Mouse (Mus musculus) induced T-regulatory cell, adult 2 months (primary cell): Measurements from ENCODE around the gene Tmco3.
"Not testable (repeated sequence)": the region's sequence is repeated elsewhere in the genome, so short reads cannot be mapped to it uniquely, and the experiment has no call there.

Source experiments
- DNase-seq: peaks from one replicate; pipeline ENCODE4 v3.0.0-alpha.2; 2012; ENCODE audit warnings: low read depth

Gene Tmco3

GRCm38 (mm10) chr8:13306309-13306909, 18.4 kb downstream of the Tmco3 start:
- no peak for DNase-seq

- DNase-seq = no peak
Measured at GRCm38 (mm10) chr8:13306916-13307315, 18.9 kb downstream of the Tmco3 start.

- DNase-seq = no peak
Measured at GRCm38 (mm10) chr8:13314922-13315321, 26.9 kb downstream of the Tmco3 start.

GRCm38 (mm10) chr8:13316671-13317070, 28.7 kb downstream of the Tmco3 start:
- no peak for DNase-seq

GRCm38 (mm10) chr8:13326598-13326997, 38.6 kb downstream of the Tmco3 start:
- DNase-seq = peak; percentile 37

- peak; percentile 37 for DNase-seq
Measured at GRCm38 (mm10) chr8:13334671-13335070, 46.7 kb downstream of the Tmco3 start.

- not testable (repeated sequence) for DNase-seq
Measured at GRCm38 (mm10) chr8:13337245-13337644, 49.3 kb downstream of the Tmco3 start.

GRCm38 (mm10) chr8:13337678-13338077, 49.7 kb downstream of the Tmco3 start:
- DNase-seq = no peak

- peak; percentile 88 for DNase-seq
Measured at GRCm38 (mm10) chr8:13338255-13338860, 50.4 kb downstream of the Tmco3 start, which contains the start of gene Tfdp1. TSS of gene Tfdp1 (plus strand) at chr8:13338751.

GRCm38 (mm10) chr8:13338901-13339645, 51.1 kb downstream of the Tmco3 start:
- DNase-seq = peak; percentile 59

- DNase-seq = no peak
Measured at GRCm38 (mm10) chr8:13339646-13339990, 51.6 kb downstream of the Tmco3 start.

GRCm38 (mm10) chr8:13340650-13341049, 52.7 kb downstream of the Tmco3 start:
- no peak for DNase-seq

GRCm38 (mm10) chr8:13342340-13342739, 54.4 kb downstream of the Tmco3 start:
- DNase-seq = no peak

GRCm38 (mm10) chr8:13343134-13343533, 55.1 kb downstream of the Tmco3 start:
- DNase-seq = no peak

- DNase-seq = no peak
Measured at GRCm38 (mm10) chr8:13350052-13350451, 62.1 kb downstream of the Tmco3 start.

GRCm38 (mm10) chr8:13351593-13351992, 63.6 kb downstream of the Tmco3 start:
- no peak for DNase-seq

- no peak for DNase-seq
Measured at GRCm38 (mm10) chr8:13352601-13353000, 64.6 kb downstream of the Tmco3 start.

GRCm38 (mm10) chr8:13353155-13353833, 65.3 kb downstream of the Tmco3 start:
- no peak for DNase-seq

- no peak for DNase-seq
Measured at GRCm38 (mm10) chr8:13353883-13354282, 65.9 kb downstream of the Tmco3 start.

GRCm38 (mm10) chr8:13356221-13356620, 68.2 kb downstream of the Tmco3 start:
- DNase-seq = no peak

GRCm38 (mm10) chr8:13356681-13357080, 68.7 kb downstream of the Tmco3 start:
- DNase-seq = no peak

- no peak for DNase-seq
Measured at GRCm38 (mm10) chr8:13360213-13360612, 72.2 kb downstream of the Tmco3 start.

GRCm38 (mm10) chr8:13361865-13362264, 73.9 kb downstream of the Tmco3 start:
- peak; percentile 37 for DNase-seq
